Mouse (Mus musculus) liver, postnatal 0 days (tissue): ENCODE results near the gene Stk39.

ENCODE experiments used
- CTCF ChIP-seq: sonication (generic); IDR thresholded peaks from 2 replicates; pipeline ENCODE4 v1.5.1; 2016; ENCODE audit warnings: antibody characterized with exemption, low read depth
- EP300 ChIP-seq: IDR thresholded peaks from 2 replicates; pipeline ENCODE4 v1.6.1; 2016; ENCODE audit warnings: antibody characterized with exemption, low read depth, mild to moderate bottlenecking

GRCm38 (mm10) chr2:68458115-68458514 lies 14.0 kb downstream of the Stk39 start:
- TF ChIP-seq CTCF (no peak), EP300 (no peak)
